Mouse (Mus musculus) liver, embryonic 11.5 days (tissue): ENCODE data around the gene Lgals4. TPM values are rescaled to one million over a fixed set of nuclear protein-coding genes. Genes with fewer than 3 reads are reported as not detected.
"Not testable (repeated sequence)": the region's sequence is repeated elsewhere in the genome, so short reads cannot be mapped to it uniquely, and the experiment has no call there.

Experiments used
- ATAC-seq: fragments of 200-750 bp; cut with Nextera tagmentation; replicated peaks from 2 replicates; pipeline ENCODE4 v1.8.0; 2017; ENCODE audit warnings: moderate number of reproducible peaks, mild to moderate bottlenecking, moderate TSS enrichment, moderate library complexity; ENCODE audit not compliant: low FRiP score
- DNase-seq: peaks from one replicate; pipeline ENCODE4 v3.0.0-alpha.2; 2017; ENCODE audit warnings: low spot score
- H3K27ac ChIP-seq: fragments of 300-500 bp; sonication (generic); 2 replicates; pipeline ENCODE4 v1.5.1; 2014; ENCODE audit warnings: mild to moderate bottlenecking, low read depth, low read length, control low read depth
- H3K27me3 ChIP-seq: fragments of 300-500 bp; sonication (generic); replicated peaks from 2 replicates; pipeline ENCODE4 v1.6.1; 2014; ENCODE audit warnings: low read length, mixed read lengths; ENCODE audit not compliant: control insufficient read depth, insufficient read depth
- H3K36me3 ChIP-seq: fragments of 300-500 bp; sonication (generic); 2 replicates; pipeline ENCODE4 v1.6.1; 2014; ENCODE audit warnings: mild to moderate bottlenecking, low read length, moderate library complexity, mixed read lengths; ENCODE audit not compliant: control insufficient read depth, insufficient read depth
- H3K4me1 ChIP-seq: fragments of 300-500 bp; sonication (generic); replicated peaks from 2 replicates; pipeline ENCODE4 v1.6.1; 2014; ENCODE audit warnings: low read length, mixed read lengths; ENCODE audit not compliant: control insufficient read depth, insufficient read depth
- H3K4me2 ChIP-seq: fragments of 300-500 bp; sonication (generic); 2 replicates; pipeline ENCODE4 v1.6.1; 2014; ENCODE audit warnings: mild to moderate bottlenecking, control low read depth, moderate library complexity
- H3K4me3 ChIP-seq: fragments of 300-500 bp; sonication (generic); 2 replicates; pipeline ENCODE4 v1.5.1; 2014; ENCODE audit warnings: low read depth, low read length, control low read depth
- H3K9ac ChIP-seq: fragments of 300-500 bp; sonication (generic); 2 replicates; pipeline ENCODE4 v1.6.1; 2014; ENCODE audit warnings: low read depth, low read length, control low read depth
- H3K9me3 ChIP-seq: fragments of 300-500 bp; sonication (generic); 2 replicates; pipeline ENCODE4 v1.6.1; 2016; ENCODE audit warnings: low read length, inconsistent platforms, mixed read lengths; ENCODE audit not compliant: control insufficient read depth
- WGBS: fragments of 180-500 bp; shearing (Covaris S2); extraction: QIAGEN DNeasy Blood & Tissue Kit; methylation state at CpG from one replicate; pipeline ENCODE4 v1.1.7; 2014; 5-methylcytosine and 5-hydroxymethylcytosine counted together
- polyA plus RNA-seq: library from polyadenylated mRNA; unstranded; fragments of >200 nt; fragmentation: Nextera tagmentation; extraction: Ambion mirVana; gene quantifications from 2 replicates; pipeline ENCODE4 v1.2.1, GENCODE M21; 2014

The Lgals4 gene
- polyA plus RNA-seq, 1 experiment from 2014 or later = 5.1 TPM

- ATAC-seq = peak; percentile 87
- no peak overlapping the region for H3K9ac ChIP-seq
- 58% methylated on average over 7 of the region's 7 CpGs for WGBS
- 0 out of 2 replicates have a peak overlapping the region, but pooled peaks have one; percentile 23 for H3K4me2 ChIP-seq
- H3K27ac ChIP-seq = no peak overlapping the region; the same call in 1 of the 2 replicates
- peaks cover 9% of the 10 kb centered on the region; the same call in 1 of the 2 replicates for H3K4me1 ChIP-seq
- H3K36me3 ChIP-seq = no peaks in the 10 kb centered on the region
- H3K27me3 ChIP-seq = no peaks in the 10 kb centered on the region
- H3K4me3 ChIP-seq = no peak overlapping the region
- H3K9me3 ChIP-seq = no peaks in the 10 kb centered on the region
- no peak for DNase-seq
Measured at GRCm38 (mm10) chr7:28877155-28877554, 43.5 kb downstream of the Lgals4 start.

DNA sequence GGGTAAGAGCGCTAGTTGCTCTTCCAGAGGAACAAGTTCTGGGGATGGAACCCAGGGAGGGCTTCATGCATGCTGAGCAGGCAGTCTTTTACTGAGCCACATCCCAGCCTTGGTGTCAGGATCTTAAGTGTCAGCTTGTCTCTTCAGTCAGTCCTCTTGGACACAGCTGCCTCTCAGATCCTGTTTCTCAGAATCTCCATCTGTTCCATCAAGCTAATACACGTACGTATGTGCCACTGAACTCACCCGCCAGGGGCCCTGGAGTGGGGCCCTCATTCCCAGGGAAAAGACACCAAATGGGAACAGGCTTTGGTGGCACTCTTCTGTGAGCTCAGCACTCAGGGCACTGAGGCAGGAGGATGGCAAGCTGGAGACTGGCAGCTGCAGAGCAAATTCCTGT lies 44.2 kb downstream of the Lgals4 start:
- H3K4me2 ChIP-seq = no peak overlapping the region
- peaks cover 9% of the 10 kb centered on the region; the same call in 1 of the 2 replicates for H3K4me1 ChIP-seq
- H3K27ac ChIP-seq = no peak overlapping the region; the same call in 1 of the 2 replicates
- ATAC-seq (no peak), DNase-seq (no peak)
- 77% methylated on average over 4 of the region's 4 CpGs for WGBS
- H3K27me3 ChIP-seq = no peaks in the 10 kb centered on the region
- H3K9ac ChIP-seq = no peak overlapping the region
- H3K4me3 ChIP-seq = no peak overlapping the region
- no peaks in the 10 kb centered on the region for H3K9me3 ChIP-seq
- H3K36me3 ChIP-seq = no peaks in the 10 kb centered on the region

DNA sequence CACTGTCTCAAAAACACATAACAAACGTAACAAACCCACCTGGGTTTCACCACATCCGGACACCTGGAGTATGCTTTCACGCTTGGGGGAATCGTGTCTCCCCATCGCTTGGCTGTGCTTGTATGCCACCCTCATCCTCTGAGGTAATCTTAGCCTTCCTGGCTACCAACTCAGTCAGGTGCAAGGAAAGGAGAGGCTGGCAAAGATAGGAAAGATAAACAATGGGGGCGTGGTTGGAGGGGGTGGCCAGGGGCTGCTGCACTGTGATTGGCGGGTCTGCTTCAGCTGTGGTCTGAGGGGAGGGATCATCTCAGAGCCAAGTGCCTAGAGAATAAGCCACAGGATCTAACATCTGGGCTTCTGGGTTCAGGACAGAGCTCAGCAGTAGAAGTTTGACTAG lies 46.0 kb downstream of the Lgals4 start:
- H3K9me3 ChIP-seq = no peaks in the 10 kb centered on the region
- DNase-seq = no peak
- peaks cover 9% of the 10 kb centered on the region; the same call in 1 of the 2 replicates for H3K4me1 ChIP-seq
- 67% methylated on average over 7 of the region's 7 CpGs for WGBS
- H3K36me3 ChIP-seq = no peaks in the 10 kb centered on the region
- H3K27ac ChIP-seq = no peak overlapping the region
- H3K27me3 ChIP-seq = no peaks in the 10 kb centered on the region
- no peak overlapping the region for H3K9ac ChIP-seq
- no peak overlapping the region for H3K4me2 ChIP-seq
- H3K4me3 ChIP-seq = no peak overlapping the region
- no peak for ATAC-seq

DNA sequence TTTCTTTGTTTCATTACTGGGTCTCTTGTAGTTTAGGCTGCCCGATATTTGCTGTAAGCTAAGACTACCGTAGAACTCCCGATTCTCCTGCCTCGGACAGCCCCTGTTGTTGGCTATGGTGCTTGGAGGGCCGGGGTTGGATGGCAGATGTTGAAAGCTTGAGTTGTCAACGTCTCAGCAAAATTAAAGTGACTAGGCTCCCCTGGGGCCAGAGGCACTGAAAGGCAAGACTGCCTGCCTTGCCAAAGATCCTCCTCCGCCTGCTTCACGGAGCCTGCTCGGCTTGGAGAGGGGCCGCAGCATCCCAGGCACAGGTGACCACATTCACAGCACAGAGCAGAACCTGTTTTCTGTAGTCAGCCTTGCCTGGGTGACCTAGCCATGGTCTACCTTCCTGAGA lies 46.9 kb downstream of the Lgals4 start:
- ATAC-seq (no peak), DNase-seq (no peak)
- no peak overlapping the region for H3K4me3 ChIP-seq
- WGBS = 86% methylated on average over 10 of the region's 10 CpGs
- H3K9me3 ChIP-seq = no peaks in the 10 kb centered on the region
- H3K9ac ChIP-seq = no peak overlapping the region
- H3K27ac ChIP-seq = no peak overlapping the region
- no peaks in the 10 kb centered on the region for H3K36me3 ChIP-seq
- H3K27me3 ChIP-seq = no peaks in the 10 kb centered on the region
- H3K4me1 ChIP-seq = peaks cover 9% of the 10 kb centered on the region; the same call in 1 of the 2 replicates
- no peak overlapping the region for H3K4me2 ChIP-seq

- Histone ChIP-seq H3K9me3 (no peaks in the 10 kb centered on the region), H3K4me3 (no peak within 1 kb of the TSS), H3K4me2 (no peak within 1 kb of the TSS), H3K27ac (no peak within 1 kb of the TSS), H3K4me1 (peaks cover 7% of the 10 kb centered on the region; the same call in 1 of the 2 replicates), H3K27me3 (peaks cover under 1% of the 10 kb centered on the region; the same call in 1 of the 2 replicates), H3K9ac (no peak within 1 kb of the TSS), H3K36me3 (no peaks in the 10 kb centered on the region)
- WGBS = 52% methylated on average over 13 of the region's 13 CpGs
- ATAC-seq (no peak), DNase-seq (no peak)
Measured at GRCm38 (mm10) chr7:28881199-28881598, 47.5 kb downstream of the Lgals4 start, which contains the start of gene Capn12. Capn12 (plus strand) TSS chr7:28881422.

DNA sequence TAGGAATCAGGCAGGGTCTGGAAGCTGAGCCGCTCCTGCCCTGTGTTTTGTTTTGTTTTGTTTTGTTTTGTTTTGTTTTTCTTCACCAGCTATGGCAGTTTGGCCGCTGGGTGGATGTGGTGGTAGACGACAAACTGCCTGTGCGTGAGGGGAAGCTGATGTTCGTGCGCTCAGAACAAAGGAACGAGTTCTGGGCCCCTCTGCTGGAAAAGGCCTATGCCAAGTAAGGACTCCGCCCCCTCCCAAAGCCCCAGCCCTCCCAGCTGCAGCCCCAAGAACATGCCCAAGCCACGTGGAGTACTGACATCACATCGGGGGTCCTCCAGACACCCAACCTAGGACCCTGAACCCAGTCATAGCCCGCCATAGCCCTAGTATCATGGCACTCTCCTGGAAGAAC lies 49.4 kb downstream of the Lgals4 start:
- Histone ChIP-seq H3K27ac (no peak overlapping the region), H3K9me3 (no peaks in the 10 kb centered on the region), H3K36me3 (no peaks in the 10 kb centered on the region), H3K4me2 (no peak overlapping the region), H3K9ac (no peak overlapping the region), H3K4me3 (no peak overlapping the region), H3K4me1 (peaks cover 3% of the 10 kb centered on the region; the same call in 1 of the 2 replicates), H3K27me3 (peaks cover 18% of the 10 kb centered on the region)
- ATAC-seq (no peak), DNase-seq (no peak)
- WGBS = 75% methylated on average over 11 of the region's 11 CpGs

- DNase-seq, H3K36me3 ChIP-seq, ATAC-seq, H3K9ac ChIP-seq, H3K4me2 ChIP-seq, H3K4me1 ChIP-seq, H3K27ac ChIP-seq, H3K4me3 ChIP-seq, H3K9me3 ChIP-seq: not testable (repeated sequence)
- 88% methylated on average over 4 of the region's 4 CpGs for WGBS
- H3K27me3 ChIP-seq = peaks cover 24% of the 10 kb centered on the region
Measured at GRCm38 (mm10) chr7:28883704-28884103, 50.0 kb downstream of the Lgals4 start.

DNA sequence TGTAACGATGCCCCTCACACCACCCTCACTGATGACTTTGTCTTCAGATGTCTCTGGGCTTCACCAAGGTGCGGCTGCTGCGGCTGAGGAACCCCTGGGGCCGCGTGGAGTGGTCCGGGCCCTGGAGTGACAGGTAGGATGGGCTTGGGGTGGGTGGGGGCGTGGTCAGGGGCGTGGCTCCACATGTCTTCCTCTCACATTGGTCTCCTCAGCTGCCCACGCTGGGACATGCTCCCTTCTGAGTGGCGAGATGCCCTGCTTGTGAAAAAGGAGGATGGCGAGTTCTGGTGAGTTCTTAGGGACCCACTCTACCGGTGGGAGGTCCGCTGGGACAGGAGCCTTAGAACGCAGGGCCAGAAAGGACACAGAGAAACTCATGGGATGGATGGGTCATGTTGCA lies 52.8 kb downstream of the Lgals4 start:
- DNase-seq = no peak
- H3K36me3 ChIP-seq = peaks cover 5% of the 10 kb centered on the region
- H3K4me1 ChIP-seq = no peaks in the 10 kb centered on the region
- H3K27ac ChIP-seq = no peak overlapping the region
- H3K9ac ChIP-seq = no peak overlapping the region
- H3K27me3 ChIP-seq = peaks cover 45% of the 10 kb centered on the region
- H3K4me3 ChIP-seq = no peak overlapping the region
- ATAC-seq = no peak
- H3K4me2 ChIP-seq = no peak overlapping the region
- WGBS = 21% methylated on average over 14 of the region's 14 CpGs
- H3K9me3 ChIP-seq = no peaks in the 10 kb centered on the region

DNA sequence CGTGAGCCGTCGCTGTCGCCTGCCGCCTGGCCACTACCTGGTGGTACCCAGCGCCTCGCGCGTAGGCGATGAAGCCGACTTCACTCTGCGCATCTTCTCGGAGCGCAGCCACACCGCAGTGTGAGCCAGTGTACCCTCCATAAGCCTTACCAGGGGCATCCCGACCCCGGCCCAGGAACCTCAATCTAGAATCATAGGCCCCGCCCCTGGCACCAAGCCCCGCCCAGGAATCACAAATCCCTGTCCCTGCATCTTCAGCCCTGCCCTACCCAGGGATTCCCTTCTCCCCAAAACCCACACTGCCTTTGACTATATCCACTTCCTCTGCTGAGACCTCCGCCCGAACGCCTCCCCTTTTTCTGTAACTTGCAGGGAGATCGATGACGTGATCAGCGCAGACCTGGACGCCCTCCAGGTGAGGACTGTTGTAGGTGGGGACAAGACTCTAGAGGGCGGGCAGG lies 55.1 kb downstream of the Lgals4 start:
- WGBS = 5% methylated on average over 27 of the region's 27 CpGs
- no peak for DNase-seq
- no peak overlapping the region for H3K27ac ChIP-seq
- peak overlapping the region; percentile 21; the same call in 1 of the 2 replicates for H3K4me3 ChIP-seq
- H3K36me3 ChIP-seq = peaks cover 23% of the 10 kb centered on the region
- peaks cover 45% of the 10 kb centered on the region for H3K27me3 ChIP-seq
- no peaks in the 10 kb centered on the region for H3K9me3 ChIP-seq
- no peak for ATAC-seq
- H3K9ac ChIP-seq = no peak overlapping the region
- H3K4me2 ChIP-seq = peak overlapping the region; percentile 51
- H3K4me1 ChIP-seq = peaks cover 2% of the 10 kb centered on the region; the same call in 1 of the 2 replicates
